Mouse (Mus musculus): ENCODE measurements at regions not wholly inside any gene's neighbourhood (a gene's known extent, or its start where the extent isn't known, plus 50 kb on each side); places are given as distances from the start of the nearest gene placed in this dataset.

DNA sequence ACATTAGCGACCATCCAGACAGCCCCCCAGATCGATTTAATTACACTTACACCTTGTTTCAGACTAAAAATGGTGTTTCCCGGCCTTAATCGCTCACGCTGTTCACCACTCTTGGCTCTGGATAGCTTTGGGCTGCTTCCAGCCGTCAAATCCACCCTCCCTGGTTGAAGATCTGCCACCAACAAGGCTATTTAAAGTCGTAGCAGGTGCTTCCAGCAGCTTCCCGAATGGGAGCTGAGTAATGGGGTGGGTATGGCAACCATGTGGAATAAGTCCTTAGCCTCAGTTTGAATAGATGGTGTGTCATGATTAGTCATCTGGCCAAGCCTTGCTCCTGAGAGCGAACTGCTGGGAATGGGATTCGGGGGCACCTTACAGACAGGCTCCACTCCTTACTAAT, 312.8 kb upstream of the 4931429L15Rik start:
- DNase-seq (ENCODE audit: low read depth), result no peak

DNA sequence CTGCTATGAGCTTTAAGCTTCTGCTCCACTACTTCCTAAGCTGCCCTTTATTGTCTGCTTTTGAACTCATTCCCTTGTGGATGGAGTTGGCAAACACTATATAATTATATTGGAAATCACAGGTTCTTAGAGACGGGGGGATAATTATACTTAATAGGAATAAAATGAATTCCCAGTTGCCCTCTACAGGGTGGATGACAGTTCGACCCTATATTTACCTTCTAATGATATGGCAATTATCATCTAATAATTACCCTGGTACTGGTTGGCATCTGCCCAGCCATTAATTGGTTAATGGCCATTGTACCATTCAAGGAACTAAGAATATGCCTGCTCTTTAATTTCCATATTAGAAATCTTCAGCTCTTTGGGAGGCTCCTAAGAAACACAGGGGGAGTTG, 302.5 kb upstream of the 4931429L15Rik start:
- no peak for DNase-seq (ENCODE audit: low read depth)

DNA sequence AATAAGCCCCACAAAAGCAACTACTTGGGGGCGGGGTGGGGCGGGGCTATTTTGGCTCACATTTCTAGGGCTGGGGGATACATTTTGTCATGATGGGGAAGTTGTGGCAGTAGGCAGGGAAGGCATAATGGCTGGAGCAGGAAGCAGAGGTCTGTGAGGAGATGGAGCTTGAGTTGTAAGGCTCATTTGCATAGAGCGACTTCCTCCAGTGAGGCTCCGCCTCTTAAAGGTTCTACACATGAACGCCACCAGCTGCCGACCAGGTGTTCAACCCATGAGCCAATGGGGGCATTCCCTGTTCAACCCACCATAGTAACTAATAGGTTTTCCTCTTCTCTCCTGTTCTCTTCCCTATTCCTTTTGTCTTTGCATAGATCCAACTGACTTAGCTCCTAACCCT, 302.1 kb upstream of the 4931429L15Rik start:
- DNase-seq (ENCODE audit: low read depth), result no peak

DNA sequence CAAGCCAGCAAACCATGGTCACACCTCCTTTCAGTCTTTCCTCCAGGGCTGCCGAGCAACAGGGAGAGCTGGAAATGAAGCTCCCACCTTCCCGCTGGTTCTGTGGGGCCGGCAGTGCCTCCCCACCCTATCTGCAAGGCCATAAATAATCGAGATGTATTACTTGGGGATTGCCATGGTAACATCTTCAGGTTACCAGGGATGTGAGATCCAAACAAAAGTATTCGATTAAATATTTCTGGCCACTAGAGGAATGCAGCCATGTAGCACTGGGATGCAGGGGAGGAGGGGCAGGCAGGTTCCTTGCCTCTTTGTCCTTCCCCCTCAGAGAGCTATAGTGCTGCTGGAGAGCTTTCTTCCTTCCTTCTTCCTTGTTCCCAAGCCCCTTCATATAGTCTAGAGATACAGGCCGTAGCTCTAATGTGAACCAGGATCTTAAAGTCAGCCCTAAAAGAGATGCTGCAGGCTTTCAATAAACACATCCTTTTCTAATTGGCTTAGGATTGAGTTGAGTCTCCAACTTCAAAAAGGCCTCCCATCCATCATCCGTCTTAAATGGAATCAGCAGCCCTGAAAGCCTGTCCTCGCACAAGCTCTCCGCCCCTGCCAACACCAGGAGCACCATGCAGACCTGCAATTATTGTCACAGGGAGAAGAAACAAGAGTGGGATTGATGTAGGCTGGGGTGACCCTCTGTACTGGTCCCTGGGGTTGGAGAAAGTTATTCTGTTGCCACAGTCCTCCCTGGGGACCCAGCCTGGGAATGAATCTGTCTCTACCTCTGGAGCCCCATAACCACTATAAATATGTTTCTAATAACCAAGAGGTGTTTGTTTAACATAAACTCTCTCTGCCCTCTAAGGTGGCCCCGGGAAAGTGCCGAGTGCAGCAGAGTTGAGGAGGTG, 290.6 kb upstream of the 4931429L15Rik start:
- DNase-seq (ENCODE audit: low read depth), result no peak

DNA sequence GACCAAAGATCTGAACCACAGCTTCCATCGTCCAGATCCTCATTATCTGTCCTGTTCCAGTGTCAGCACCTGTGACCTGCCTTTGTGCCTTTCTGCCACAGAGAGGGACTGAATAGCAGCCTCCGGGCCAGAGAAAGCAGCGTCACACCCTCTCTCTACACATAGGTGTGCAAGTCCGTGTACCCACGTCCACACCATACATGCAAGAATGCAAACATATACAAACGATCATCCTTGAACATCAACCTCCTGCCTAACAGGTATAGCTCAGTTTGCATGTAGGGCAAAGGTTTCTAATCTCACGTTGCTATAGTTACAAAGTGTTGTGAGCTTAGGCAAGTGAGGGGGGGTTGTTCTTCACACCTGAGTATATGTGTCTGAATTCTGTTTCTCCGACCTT, 288.9 kb upstream of the 4931429L15Rik start:
- no peak for DNase-seq (ENCODE audit: low read depth)

DNA sequence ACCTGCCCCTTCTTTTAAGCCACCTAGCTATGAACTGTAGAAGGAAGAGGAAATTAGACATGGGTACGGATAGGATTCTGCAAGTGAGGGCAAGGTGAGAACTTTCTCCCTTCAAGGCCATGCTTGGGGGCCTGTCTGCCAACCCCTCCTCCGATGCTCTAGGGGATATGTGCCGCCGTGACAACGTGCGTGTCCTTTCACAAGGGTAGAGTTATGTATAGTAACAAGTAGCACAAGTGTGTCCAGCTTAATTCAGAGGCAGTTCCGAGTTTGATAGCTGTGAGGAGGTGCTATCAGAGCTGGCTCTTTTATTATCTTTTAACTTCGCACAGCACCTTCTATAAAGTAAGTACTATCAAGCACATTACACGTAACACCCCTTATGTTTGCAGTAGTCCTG, 281.0 kb upstream of the 4931429L15Rik start:
- DNase-seq (ENCODE audit: low read depth), result no peak

DNA sequence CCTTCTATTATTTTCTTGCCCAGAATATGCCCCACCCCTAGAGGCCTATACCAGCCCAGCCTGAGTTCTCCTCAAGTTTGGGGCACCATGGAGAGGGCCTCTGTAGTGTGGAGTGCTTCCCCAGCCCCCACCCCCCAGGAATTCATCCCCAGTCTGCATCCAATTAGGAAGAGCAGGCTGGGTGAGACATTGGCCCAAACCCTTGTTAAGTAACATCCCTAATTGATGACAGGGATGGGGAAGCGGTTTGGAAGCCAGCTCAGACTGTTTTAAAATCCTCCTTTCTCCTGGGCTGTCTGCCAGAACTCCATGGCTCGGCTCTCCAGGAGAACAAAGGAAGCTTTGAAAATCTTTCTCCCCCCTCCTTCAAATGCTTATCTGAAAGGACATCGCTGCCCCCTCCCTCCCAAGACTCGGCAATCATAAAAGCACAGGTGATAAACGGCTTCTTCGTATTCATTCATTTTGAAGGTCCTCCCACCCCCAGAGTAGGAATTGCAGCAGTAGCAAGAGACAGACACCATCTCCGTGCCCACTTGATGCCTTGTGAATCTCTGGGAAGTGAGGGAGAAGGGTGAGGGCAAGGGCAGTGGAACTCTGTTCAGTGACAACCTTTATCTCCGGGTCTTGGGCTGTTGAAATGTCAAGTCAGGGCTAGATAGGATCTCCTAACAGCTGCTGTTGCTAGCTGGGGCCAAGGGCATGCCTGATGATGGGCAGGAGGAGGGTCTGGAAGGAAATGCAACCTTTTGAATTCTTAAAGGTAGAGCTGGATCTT, 280.3 kb upstream of the 4931429L15Rik start:
- DNase-seq (ENCODE audit: low read depth), result no peak

DNA sequence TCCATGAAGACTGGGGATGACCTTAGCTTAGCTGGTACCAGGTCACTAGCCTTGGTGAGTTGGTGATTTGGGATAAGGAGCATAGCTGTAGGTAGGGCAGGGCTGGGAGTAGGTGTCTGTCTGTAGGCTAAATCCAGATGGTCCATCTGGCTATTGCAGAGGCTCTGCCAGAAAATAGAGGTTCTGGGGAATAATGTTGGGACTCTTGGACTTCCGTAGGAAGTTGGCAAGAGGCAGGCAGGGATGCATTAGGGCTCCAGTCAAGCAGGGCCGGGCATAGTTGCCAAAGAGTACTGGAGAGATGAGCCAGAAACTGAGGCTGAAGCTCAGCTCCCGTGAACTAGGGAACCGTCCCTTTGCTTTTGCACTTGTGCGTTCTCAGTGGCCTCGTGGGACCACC, 278.7 kb upstream of the 4931429L15Rik start:
- no peak for DNase-seq (ENCODE audit: low read depth)

DNA sequence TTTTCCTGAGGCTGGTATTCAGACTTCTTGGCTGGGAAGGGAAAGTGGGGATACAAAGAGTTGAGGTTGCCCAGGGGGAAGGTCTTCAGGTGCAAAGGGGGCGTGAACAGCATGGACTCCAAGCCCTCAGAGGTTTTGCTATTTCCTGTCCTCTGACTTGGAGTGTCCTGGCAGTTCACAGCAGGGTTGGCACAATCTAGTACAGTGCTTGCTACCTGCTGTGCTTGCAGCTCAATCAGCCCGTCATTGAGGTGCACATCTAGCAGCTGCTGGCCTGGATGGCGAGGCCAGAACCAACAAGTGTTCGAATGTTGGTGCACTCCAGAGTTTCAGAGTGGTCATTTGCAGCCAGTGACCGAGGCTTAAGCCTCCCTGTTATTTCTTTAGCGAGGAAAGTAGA, 273.7 kb upstream of the 4931429L15Rik start:
- no peak for DNase-seq (ENCODE audit: low read depth)

DNA sequence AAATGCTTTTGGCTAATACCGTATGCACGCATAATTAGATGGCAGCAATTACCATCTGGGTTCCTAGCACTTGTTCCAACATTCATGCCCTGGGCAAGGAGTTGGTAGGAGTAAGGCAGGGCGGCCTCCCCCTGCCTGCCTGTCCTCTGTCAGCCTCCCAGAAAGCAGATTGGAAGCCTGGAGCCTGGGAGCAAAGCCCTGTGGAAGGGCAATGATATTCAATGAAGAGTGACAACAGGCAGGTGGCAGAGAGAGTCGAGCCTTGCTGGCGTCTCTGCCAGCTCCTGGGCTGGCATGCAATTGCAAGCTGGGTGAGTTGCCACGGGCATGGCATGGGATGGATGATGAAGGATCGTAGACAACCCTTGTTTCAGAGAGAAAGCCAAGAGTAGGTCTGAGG, 273.1 kb upstream of the 4931429L15Rik start:
- no peak for DNase-seq (ENCODE audit: low read depth)

DNA sequence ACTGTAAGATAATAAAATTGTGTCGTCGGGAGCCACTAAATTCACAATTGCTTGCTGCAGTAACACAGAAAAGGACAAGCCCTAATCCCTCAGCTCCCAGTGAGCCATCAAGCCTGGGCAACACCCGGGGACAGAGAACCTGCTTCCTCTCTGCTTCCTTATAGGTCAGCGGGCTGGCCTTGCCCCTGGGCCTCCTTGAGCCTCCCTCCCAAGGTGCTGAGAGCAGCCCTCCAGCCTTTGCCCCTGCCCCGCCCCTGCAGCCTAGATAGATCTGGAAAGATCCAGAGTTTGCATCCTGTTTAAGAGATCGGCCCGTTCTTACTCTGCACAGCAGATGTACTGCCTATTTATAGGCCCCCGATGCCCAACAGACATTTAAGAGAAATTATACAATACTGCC, 267.0 kb upstream of the 4931429L15Rik start:
- no peak for DNase-seq (ENCODE audit: low read depth)

DNA sequence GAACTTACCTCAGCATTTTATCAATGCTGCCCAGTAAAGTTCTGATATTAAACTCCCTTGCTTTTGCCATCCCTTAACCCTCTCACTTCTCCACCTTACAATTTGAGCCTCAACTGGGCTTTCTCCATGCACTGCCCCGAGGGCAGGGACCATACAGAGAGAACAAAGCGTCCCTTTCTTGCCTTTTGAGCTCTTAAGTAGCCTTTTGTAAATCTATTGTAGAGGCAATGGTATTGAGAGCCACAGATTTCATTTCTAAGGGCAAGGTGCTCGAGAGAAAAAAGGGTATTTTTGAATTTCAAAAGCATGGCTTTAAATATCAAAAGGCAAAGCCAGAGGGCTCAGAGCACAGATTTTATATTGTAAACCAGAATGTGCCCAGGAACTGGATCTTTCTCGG, 262.1 kb upstream of the 4931429L15Rik start:
- DNase-seq (ENCODE audit: low read depth), result no peak

DNA sequence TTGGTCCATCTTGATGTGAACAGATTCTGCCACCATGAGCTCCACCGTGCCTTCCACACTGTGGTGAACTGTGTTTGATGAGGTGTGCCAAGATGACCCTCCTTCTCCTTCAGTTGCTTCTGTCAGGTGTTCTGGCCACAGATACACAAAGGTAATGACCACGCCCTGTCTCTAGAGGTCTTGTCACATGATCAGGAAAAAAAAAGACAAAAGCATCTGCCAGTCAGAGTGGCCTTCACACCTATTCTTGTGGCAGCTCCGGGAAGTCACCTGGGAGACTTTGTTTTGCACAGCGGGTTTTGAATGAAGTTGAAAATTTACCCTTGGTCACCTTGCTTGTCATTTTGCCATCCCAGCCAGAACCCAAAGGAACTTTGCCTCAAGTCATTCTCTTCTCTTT, 242.5 kb upstream of the 4931429L15Rik start:
- no peak for DNase-seq (ENCODE audit: low read depth)

DNA sequence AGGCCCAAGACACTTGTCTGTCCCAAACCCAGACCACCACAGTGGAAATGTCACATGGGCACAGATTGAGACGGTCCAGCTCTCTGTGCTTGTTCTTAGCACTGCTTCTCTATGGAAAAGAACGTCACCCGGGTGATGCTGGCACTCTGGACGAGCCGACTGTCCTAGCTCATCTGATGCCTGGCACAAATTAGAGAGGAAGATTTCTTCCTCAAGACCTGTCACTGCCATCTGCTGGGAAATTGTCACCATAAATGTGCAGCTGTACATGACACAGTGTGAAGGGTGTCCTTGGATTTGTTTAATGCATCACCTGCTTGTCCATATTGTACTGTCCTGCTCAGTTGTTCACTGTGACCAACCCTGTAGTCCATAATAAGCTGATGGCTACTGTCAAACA, 238.7 kb upstream of the 4931429L15Rik start:
- DNase-seq (ENCODE audit: low read depth), result no peak

DNA sequence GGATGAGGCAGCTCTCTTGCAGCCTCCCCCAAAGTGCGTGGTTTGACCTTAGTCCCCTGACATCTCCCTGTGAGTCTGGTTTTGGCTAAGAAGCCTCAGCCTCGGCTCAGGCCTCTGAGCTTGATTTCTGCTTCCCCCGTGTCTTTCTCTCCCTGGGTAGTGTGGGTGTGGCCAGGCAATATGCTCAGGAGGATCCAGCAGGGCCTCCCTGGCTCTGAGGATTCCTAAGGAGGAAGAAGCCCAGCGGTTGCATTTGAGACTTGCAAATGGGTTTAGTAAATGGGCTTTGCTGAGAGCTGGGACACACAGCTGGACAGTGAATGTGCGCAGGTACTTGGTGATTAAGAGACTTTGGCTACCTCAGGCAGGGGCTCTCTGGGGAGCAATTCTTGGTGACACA, 238.0 kb upstream of the 4931429L15Rik start:
- DNase-seq (ENCODE audit: low read depth), result no peak

DNA sequence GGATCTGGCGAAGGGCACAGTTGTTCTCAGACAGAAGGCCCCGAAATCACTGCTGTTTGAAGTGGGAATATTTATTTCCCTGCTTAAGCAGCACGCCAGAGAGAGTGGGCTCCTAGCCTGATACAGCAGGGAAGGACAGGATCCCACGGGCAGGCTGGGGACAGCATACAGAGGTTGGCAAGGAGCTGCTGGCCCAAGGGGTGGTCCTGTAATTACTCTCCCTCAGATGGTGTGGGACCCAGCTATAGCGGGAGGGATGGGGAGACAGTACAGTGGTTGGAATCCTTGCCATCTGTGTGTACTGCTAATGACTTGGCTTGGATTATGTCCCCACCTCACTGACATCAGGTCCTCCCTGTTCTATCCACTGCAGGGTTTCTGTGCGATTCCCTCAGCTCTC, 235.4 kb upstream of the 4931429L15Rik start:
- DNase-seq (ENCODE audit: low read depth), result no peak

DNA sequence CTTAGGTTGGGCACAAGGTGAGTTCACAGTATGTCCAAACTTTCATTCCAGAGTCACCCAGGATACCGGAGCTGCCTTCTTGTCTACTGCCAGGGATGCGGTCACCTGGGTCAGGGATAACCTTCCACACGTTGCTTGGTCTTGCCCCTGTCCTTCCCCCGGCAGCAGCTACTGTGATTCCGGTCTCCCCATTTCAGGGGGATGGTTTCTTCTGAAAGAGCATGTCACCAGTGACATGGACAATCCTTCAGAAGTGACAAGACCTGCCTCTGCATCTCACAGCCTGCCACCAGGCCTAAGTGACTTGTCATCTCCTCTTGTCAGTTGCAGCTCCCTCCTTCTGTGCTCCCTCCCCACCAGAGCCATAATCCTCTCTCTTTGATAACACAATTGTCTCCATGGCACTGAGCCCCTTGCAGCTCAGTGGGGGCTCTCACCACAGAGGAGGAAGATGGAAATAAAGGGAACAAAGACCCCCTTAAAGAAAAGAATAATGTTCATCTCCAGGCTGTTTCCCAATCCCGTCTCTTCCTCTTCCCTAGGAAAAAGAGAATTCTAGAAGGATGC, 234.9 kb upstream of the 4931429L15Rik start:
- DNase-seq (ENCODE audit: low read depth), result no peak

DNA sequence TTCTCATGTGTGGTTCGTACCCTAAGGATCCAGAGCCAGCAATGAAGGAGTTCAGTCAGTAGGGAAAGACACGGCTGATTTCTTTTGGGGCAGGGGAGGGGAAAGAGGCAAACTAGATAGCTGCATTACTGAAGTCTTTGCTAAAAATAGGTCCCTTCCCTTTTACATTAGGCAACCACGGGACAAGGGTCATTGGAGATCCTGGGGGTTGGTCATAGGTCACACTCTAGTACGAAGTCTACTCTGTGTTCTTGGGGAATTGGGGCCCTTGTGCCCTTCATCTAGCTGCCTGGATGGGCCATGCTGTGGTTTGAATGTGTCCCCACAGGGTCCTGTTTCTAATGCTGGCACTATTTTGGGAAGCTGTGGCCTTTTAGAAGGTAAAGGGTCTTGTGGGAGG, 229.6 kb upstream of the 4931429L15Rik start:
- no peak for DNase-seq (ENCODE audit: low read depth)

DNA sequence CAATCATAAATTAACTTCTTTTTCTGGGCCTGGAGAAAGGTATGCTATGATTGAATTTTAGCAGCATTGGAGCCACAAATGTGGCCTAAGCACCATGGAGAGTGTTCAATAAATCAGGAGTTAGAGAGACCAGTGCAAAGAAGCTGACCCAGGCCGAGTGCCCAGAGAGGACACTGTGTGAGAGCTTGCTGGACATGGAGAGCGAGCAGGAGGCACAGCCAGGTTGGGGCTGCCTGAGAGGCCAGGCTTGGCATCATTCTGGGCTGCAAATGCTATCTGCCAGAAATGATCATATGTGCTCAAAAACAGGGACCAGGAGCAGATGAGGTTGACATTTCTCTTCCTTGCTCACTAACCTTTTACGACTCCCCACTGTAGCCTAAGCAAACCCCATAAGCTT, 224.5 kb upstream of the 4931429L15Rik start:
- no peak for DNase-seq (ENCODE audit: low read depth)

DNA sequence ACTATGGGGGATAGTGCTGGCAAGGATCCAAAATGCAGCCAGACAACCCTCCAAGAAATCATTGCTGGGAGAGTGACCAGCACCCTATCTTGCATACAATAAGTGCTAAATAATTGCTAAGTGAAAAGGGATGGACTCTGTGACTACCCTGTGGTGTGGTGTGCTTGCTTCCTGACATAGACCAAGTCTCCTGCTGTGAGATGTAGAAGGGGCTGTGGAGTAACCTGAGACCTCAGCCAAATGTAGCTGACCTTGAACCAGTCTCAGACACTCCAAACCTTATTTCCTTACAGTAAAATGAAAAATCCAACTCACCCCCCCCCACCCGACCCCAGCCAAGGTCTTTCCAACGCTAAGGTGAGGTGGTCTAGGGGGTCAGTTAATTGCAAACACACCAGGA, 221.2 kb upstream of the 4931429L15Rik start:
- DNase-seq (ENCODE audit: low read depth), result no peak

DNA sequence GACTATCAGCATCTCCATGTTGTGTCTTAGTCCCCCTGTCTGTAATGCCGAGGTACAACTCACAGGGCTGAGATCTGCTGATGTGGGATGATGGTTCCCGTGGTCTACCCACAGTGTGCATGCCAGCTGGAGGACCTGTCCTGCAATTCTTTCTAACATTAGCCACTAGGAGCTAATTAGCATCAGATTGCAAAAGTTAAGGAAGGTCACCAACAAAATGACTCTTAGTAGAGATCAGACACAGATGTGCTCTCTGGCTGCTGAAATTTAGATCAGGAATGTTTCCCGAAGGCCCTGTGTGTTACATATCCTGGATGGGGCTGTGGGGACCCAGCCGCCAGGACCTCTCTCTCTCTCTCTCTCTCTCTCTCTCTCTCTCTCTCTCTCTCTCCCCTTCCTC, 218.8 kb upstream of the 4931429L15Rik start:
- DNase-seq (ENCODE audit: low read depth), result no peak

DNA sequence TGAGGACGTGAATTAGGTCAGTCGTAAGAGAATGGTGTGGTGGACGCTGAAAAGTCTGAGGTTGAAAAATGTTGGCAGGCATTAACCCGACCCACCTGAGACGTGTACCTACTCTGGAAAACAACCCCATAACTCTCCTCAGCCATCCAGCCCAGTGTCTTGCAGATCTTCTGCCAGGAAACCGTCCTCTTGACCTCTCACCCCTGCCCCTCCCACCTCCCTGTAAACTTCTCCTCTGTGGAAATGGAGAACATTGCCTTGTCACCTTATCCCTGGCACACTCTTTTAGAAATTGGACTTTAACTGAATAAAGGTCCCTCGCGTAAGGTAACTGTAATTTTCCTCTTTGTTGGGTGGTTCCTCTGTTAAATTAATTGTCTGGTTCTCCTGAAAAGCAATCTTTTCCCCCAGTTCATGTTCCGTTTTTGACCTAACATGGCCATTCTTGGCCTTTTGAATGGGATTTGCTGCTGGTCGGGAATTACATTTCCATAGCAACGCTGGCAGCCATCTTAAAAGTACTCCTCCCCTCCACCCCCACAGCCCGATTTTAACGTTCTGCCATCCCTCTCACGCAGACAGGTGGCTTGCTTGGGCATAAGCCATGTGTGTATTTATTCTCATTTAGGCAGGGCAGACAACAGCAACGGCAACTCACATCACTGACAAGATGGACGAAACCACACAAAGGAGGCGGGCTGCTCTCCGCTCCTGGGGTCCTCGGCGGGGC, 196.8 kb upstream of the 4931429L15Rik start:
- DNase-seq (ENCODE audit: low read depth), result no peak

All from c-Kit-positive CD71-positive TER-119-negative erythroid progenitor cells, embryonic 14.5 days (primary cell).